35 mouse cellular contexts compared by ENCODE assay signal in the genomic region with DNA sequence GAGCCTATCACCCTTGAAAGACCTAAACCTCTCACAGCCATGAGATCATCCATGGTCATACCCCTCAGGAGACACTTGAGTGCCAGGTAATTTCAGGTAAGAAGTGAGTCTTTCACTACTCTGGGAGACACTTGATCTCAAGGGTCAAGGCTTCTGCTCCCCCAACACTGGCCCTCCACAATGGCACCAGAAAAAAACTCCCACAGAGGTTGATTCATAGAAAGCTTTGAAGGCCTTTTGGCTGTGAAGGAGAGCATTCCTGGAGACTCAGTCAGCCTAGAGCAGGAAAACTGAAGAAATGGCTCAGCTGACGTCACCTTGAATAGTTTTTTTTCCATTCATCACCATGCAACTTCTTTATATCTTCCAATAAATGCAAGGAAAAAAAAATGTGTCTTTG. TPM values are rescaled to one million over a fixed set of nuclear protein-coding genes. Genes with fewer than 3 reads are reported as not detected.
A peak's percentile ranks its signal among the peaks of the same experiment; 100 is the strongest.
DNase-seq lines count a peak whose midpoint lies in the region; ATAC-seq lines count a peak whose summit lies in the region.
"Had no signal": no experiment of that assay in that cellular context is flagged by ENCODE, and none has a peak within 500 bp of the region (broad histone marks: within the 10 kb centered on the region; RNA-seq: fewer than 3 reads in every experiment).

No protein-coding gene starts in this region.

- H3K4me1 ChIP-seq in forebrain, embryonic 13.5 days: no peaks in the 10 kb centered on the region
- H3K4me1 ChIP-seq: embryonic facial prominence, embryonic 15.5 days; forebrain, embryonic 15.5 days; hindbrain, embryonic 13.5 days; midbrain, embryonic 15.5 days; neural tube, embryonic 15.5 days had no signal

- H3K27me3 ChIP-seq in forebrain, embryonic 13.5 days: no peaks in the 10 kb centered on the region
- H3K27me3 ChIP-seq: embryonic facial prominence, embryonic 15.5 days; forebrain, embryonic 15.5 days; heart, embryonic 12.5 days; hindbrain, embryonic 13.5 days; midbrain, embryonic 15.5 days; neural tube, embryonic 15.5 days had no signal

- no peak overlapping the region for H3K4me2 ChIP-seq in forebrain, embryonic 13.5 days
- H3K4me2 ChIP-seq: embryonic facial prominence, embryonic 15.5 days; forebrain, embryonic 15.5 days; heart, embryonic 12.5 days; hindbrain, embryonic 13.5 days; liver, embryonic 11.5 days; midbrain, embryonic 15.5 days; neural tube, embryonic 15.5 days had no signal

- intact Hi-C loops in left cerebral cortex, postnatal 25 days (cut with DNase I): no loop called here

- no peak overlapping the region for H3K9ac ChIP-seq in forebrain, embryonic 13.5 days
- H3K9ac ChIP-seq: embryonic facial prominence, embryonic 15.5 days; forebrain, embryonic 15.5 days; heart, embryonic 12.5 days; hindbrain, embryonic 13.5 days; midbrain, embryonic 15.5 days; neural tube, embryonic 15.5 days had no signal

- no peak overlapping the region for H3K27ac ChIP-seq in forebrain, embryonic 13.5 days
- H3K27ac ChIP-seq: embryonic facial prominence, embryonic 10.5 days; embryonic facial prominence, embryonic 15.5 days; forebrain, embryonic 15.5 days; hindbrain, embryonic 13.5 days; kidney, postnatal 0 days; midbrain, embryonic 10.5 days; midbrain, embryonic 15.5 days; neural tube, embryonic 15.5 days had no signal

- H3K36me3 ChIP-seq in forebrain, embryonic 13.5 days (ENCODE audit: poor library complexity, severe bottlenecking): no peaks in the 10 kb centered on the region
- H3K36me3 ChIP-seq: embryonic facial prominence, embryonic 10.5 days; embryonic facial prominence, embryonic 15.5 days; forebrain, embryonic 15.5 days; heart, embryonic 12.5 days; hindbrain, embryonic 13.5 days; midbrain, embryonic 10.5 days; midbrain, embryonic 15.5 days; neural tube, embryonic 15.5 days had no signal

- H3K4me3 ChIP-seq in forebrain, embryonic 13.5 days: no peak overlapping the region
- H3K4me3 ChIP-seq: embryonic facial prominence, embryonic 10.5 days; embryonic facial prominence, embryonic 15.5 days; forebrain, embryonic 15.5 days; heart, embryonic 12.5 days; hindbrain, embryonic 13.5 days; midbrain, embryonic 10.5 days; midbrain, embryonic 15.5 days; neural tube, embryonic 15.5 days had no signal

- H3K9me3 ChIP-seq in forebrain, embryonic 13.5 days (replicated peaks): no peaks in the 10 kb centered on the region
- H3K9me3 ChIP-seq: embryonic facial prominence, embryonic 10.5 days; embryonic facial prominence, embryonic 15.5 days; forebrain, embryonic 15.5 days; heart, embryonic 12.5 days; hindbrain, embryonic 13.5 days; midbrain, embryonic 10.5 days; midbrain, embryonic 15.5 days; neural tube, embryonic 15.5 days had no signal

- DNase-seq in adrenal gland, adult 2 months: peak; percentile 63
- DNase-seq in adrenal gland, postnatal 25 days: no peak
- DNase-seq in urinary bladder, adult 2 months (ENCODE audit: low spot score): peak; percentile 8
- DNase-seq in urinary bladder, postnatal 14 days (ENCODE audit: low spot score): no peak
- no peak for DNase-seq in left cerebral cortex, postnatal 25 days (ENCODE audit: low spot score in 2 of 2)
- DNase-seq: cerebellum, adult 8-10 months; cerebellum, postnatal 25 days; gastrocnemius, postnatal 25 days; heart, adult 18-20 months; heart, postnatal 4 days; kidney, adult 8-10 months; layer of hippocampus, postnatal 36 days had no signal

- 74% methylated on average over 1 of the region's 1 CpGs for WGBS in forebrain, embryonic 13.5 days

- ATAC-seq in granulocyte monocyte progenitor cell, adult 5-6 weeks (replicated peaks; ENCODE audit: poor library complexity, severe bottlenecking): peak; percentile 23; the same call in 1 of the 2 replicates
- ATAC-seq in forebrain, embryonic 13.5 days: no peak
- ATAC-seq: forebrain, embryonic 15.5 days; intestine, embryonic 16.5 days; midbrain, embryonic 15.5 days had no signal

RNA-seq across cellular contexts. Expression of gene 4930432M17Rik, which starts 18.4 kb away (rescaled TPM):
- total RNA-seq in adrenal gland, adult 2 months (2021): not detected
- polyA plus RNA-seq in adrenal gland, adult 2 months (2012; rRNA removed): not detected in 2 replicates
- total RNA-seq in adrenal gland, postnatal 25 days (2021): not detected in 2 replicates
- polyA plus RNA-seq in urinary bladder, adult 2 months (2012; rRNA removed): not detected in 2 replicates
- not detected in 2 replicates for total RNA-seq in granulocyte monocyte progenitor cell, adult 5-6 weeks (2014; fragmentation: Nextera tagmentation)
- total RNA-seq in granulocyte monocyte progenitor cell, adult 5-6 weeks (2017): not detected in 2 replicates
- not detected for total RNA-seq in left cerebral cortex, postnatal 25 days (2021)
- polyA plus RNA-seq in forebrain, embryonic 13.5 days (2015; fragmentation: Nextera tagmentation; extraction: Ambion mirVana): not detected in 2 replicates
- total RNA-seq: gastrocnemius, adult 18-20 months; gastrocnemius, postnatal 25 days; heart, adult 18-20 months; heart, postnatal 4 days; layer of hippocampus, postnatal 36 days; MEL had no signal
- polyA plus RNA-seq: embryonic facial prominence, embryonic 10.5 days; embryonic facial prominence, embryonic 15.5 days; forebrain, embryonic 15.5 days; frontal cortex, adult 2 months; heart, embryonic 12.5 days; heart, postnatal 0 days; hindbrain, embryonic 13.5 days; intestine, embryonic 16.5 days; kidney, postnatal 0 days; large intestine, adult 2 months; limb, embryonic 11.5 days; liver, embryonic 11.5 days; liver, embryonic 16.5 days; lung, embryonic 16.5 days; midbrain, embryonic 10.5 days; midbrain, embryonic 15.5 days; neural tube, embryonic 15.5 days; spleen, adult 2 months; testis, adult 2 months had no signal

Comparison
In these comparisons a context has a peak if more than half of its experiments do, and no peak if none do; other contexts are left out.
1. DNase-seq: peak in adrenal gland, adult 2 months (single experiment) and urinary bladder, adult 2 months (single experiment); none in adrenal gland, postnatal 25 days (single experiment), urinary bladder, postnatal 14 days (single experiment) and left cerebral cortex, postnatal 25 days (0 of 2).